Mouse (Mus musculus): ENCODE results near the gene Ak6. TPM values are rescaled to one million over a fixed set of nuclear protein-coding genes. Genes with fewer than 3 reads are reported as not detected.

The Ak6 gene
- polyA plus RNA-seq, 1 experiment: 359 TPM

GRCm38 (mm10) chr13:100670181-100670741 is 19.5 kb downstream of the Ak6 start:
- H3K36me3 ChIP-seq (ENCODE audit: control insufficient read depth, insufficient read depth, low read length): no peaks in the 10 kb centered on the region
- TF ChIP-seq POLR2A (IDR thresholded peaks at IDR 0.05; ENCODE audit: control insufficient read depth, low read depth, low read length) (no peak), CTCF (IDR thresholded peaks at IDR 0.05; ENCODE audit: control insufficient read depth, insufficient read depth, insufficient replicate concordance, low read depth, low read length) (no peak)
- no peak overlapping the region for H3K27ac ChIP-seq (ENCODE audit: control insufficient read depth, insufficient read depth, low read depth, low read length)
- peaks cover 12% of the 10 kb centered on the region for H3K4me1 ChIP-seq (ENCODE audit: control insufficient read depth, insufficient read depth, low read length)
- no peaks in the 10 kb centered on the region for H3K27me3 ChIP-seq (ENCODE audit: control insufficient read depth, insufficient read depth, low read length)
- H3K4me3 ChIP-seq (ENCODE audit: control insufficient read depth, low read depth, low read length): no peak overlapping the region

GRCm38 (mm10) chr13:100675936-100676635 is 25.3 kb downstream of the Ak6 start:
- H3K36me3 ChIP-seq (ENCODE audit: control insufficient read depth, insufficient read depth, low read length): no peaks in the 10 kb centered on the region
- no peaks in the 10 kb centered on the region for H3K27me3 ChIP-seq (ENCODE audit: control insufficient read depth, insufficient read depth, low read length)
- no peak overlapping the region for H3K4me3 ChIP-seq (ENCODE audit: control insufficient read depth, low read depth, low read length)
- TF ChIP-seq CTCF (IDR thresholded peaks at IDR 0.05; ENCODE audit: control insufficient read depth, insufficient read depth, insufficient replicate concordance, low read depth, low read length): no peak
- TF ChIP-seq POLR2A (IDR thresholded peaks at IDR 0.05; ENCODE audit: control insufficient read depth, low read depth, low read length): no peak
- H3K4me1 ChIP-seq (ENCODE audit: control insufficient read depth, insufficient read depth, low read length): peaks cover 7% of the 10 kb centered on the region; the same call in 1 of the 2 replicates
- no peak overlapping the region for H3K27ac ChIP-seq (ENCODE audit: control insufficient read depth, insufficient read depth, low read depth, low read length)

DNA sequence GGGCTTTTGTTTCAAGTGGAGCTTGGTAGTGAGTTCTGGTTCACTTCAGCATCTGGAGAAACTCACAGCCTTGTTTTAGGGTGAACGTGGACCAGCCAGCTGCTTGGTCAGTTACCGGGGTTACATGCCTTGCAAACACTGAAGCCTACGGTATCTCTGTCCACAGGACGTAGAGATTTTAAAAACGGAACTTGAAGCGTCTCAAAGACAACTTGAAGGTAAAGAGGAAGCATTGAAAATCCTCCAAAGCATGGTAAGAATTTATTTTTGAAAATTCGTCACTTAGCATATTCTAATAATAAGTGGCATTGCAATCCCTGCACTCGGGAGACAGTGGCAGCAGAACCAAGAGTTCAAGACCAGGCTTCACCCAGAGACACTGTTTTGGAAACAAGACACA is 30.8 kb downstream of the Ak6 start:
- TF ChIP-seq CTCF (IDR thresholded peaks at IDR 0.05; ENCODE audit: control insufficient read depth, insufficient read depth, insufficient replicate concordance, low read depth, low read length): no peak
- no peak for TF ChIP-seq POLR2A (IDR thresholded peaks at IDR 0.05; ENCODE audit: control insufficient read depth, low read depth, low read length)
- Histone ChIP-seq H3K4me3 (ENCODE audit: control insufficient read depth, low read depth, low read length) (no peak overlapping the region), H3K4me1 (ENCODE audit: control insufficient read depth, insufficient read depth, low read length) (peaks cover 5% of the 10 kb centered on the region; the same call in 1 of the 2 replicates), H3K27ac (ENCODE audit: control insufficient read depth, insufficient read depth, low read depth, low read length) (no peak overlapping the region), H3K27me3 (ENCODE audit: control insufficient read depth, insufficient read depth, low read length) (no peaks in the 10 kb centered on the region), H3K36me3 (ENCODE audit: control insufficient read depth, insufficient read depth, low read length) (no peaks in the 10 kb centered on the region)

- no peaks in the 10 kb centered on the region for H3K27me3 ChIP-seq (ENCODE audit: control insufficient read depth, insufficient read depth, low read length)
- H3K4me1 ChIP-seq (ENCODE audit: control insufficient read depth, insufficient read depth, low read length): peaks cover 5% of the 10 kb centered on the region; the same call in 1 of the 2 replicates
- TF ChIP-seq CTCF (IDR thresholded peaks at IDR 0.05; ENCODE audit: control insufficient read depth, insufficient read depth, insufficient replicate concordance, low read depth, low read length) (no peak), POLR2A (IDR thresholded peaks at IDR 0.05; ENCODE audit: control insufficient read depth, low read depth, low read length) (no peak)
- no peak overlapping the region for H3K4me3 ChIP-seq (ENCODE audit: control insufficient read depth, low read depth, low read length)
- H3K27ac ChIP-seq (ENCODE audit: control insufficient read depth, insufficient read depth, low read depth, low read length): no peak overlapping the region
- no peaks in the 10 kb centered on the region for H3K36me3 ChIP-seq (ENCODE audit: control insufficient read depth, insufficient read depth, low read length)
These were observed 32.1 kb downstream of the Ak6 start for GRCm38 (mm10) chr13:100682837-100683236.

DNA sequence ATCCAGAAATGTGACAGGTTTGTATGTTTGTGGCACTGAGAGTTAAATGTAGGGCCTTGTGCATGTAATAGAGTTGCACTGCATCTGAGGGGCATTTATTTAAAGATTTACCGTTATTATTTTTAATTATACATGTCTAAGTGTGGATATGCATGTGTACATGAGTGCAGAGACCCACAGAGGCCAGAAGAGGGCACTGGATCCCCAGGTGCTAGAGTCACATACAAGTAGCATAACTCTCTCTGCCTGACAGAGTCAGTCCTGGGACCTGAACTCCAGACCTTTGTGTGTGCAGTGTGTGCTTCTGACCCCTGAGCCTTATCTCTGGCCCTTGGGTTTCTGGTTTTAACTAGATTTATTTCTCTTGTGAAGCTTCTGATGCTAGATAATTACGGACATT is 33.6 kb downstream of the Ak6 start:
- no peaks in the 10 kb centered on the region for H3K4me1 ChIP-seq (ENCODE audit: control insufficient read depth, insufficient read depth, low read length)
- no peak overlapping the region for H3K27ac ChIP-seq (ENCODE audit: control insufficient read depth, insufficient read depth, low read depth, low read length)
- H3K27me3 ChIP-seq (ENCODE audit: control insufficient read depth, insufficient read depth, low read length): no peaks in the 10 kb centered on the region
- H3K36me3 ChIP-seq (ENCODE audit: control insufficient read depth, insufficient read depth, low read length): no peaks in the 10 kb centered on the region
- TF ChIP-seq CTCF (IDR thresholded peaks at IDR 0.05; ENCODE audit: control insufficient read depth, insufficient read depth, insufficient replicate concordance, low read depth, low read length): no peak; the same call in 1 of the 2 replicates
- TF ChIP-seq POLR2A (IDR thresholded peaks at IDR 0.05; ENCODE audit: control insufficient read depth, low read depth, low read length): no peak
- no peak overlapping the region for H3K4me3 ChIP-seq (ENCODE audit: control insufficient read depth, low read depth, low read length)

DNA sequence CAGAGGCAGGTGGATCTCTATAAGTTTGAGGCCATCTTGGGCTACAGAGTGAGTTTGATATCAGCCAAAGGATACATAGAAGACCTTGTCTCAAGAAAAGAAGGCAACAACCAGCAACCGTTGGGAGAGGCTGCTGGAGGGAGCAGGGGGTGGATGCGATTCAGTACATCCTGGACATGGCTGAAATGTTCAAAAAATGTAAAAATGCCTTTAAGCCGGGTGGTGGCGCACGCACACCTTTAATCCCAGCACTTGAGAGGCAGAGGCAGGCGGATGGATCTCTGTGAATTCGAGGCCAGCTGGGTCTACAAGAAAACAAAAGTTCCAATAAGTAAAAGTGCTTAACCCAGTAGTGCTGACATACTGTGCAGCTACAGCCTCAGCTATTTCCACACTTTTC is 36.7 kb downstream of the Ak6 start:
- Histone ChIP-seq H3K4me1 (ENCODE audit: control insufficient read depth, insufficient read depth, low read length) (no peaks in the 10 kb centered on the region), H3K27me3 (ENCODE audit: control insufficient read depth, insufficient read depth, low read length) (no peaks in the 10 kb centered on the region), H3K36me3 (ENCODE audit: control insufficient read depth, insufficient read depth, low read length) (no peaks in the 10 kb centered on the region), H3K27ac (ENCODE audit: control insufficient read depth, insufficient read depth, low read depth, low read length) (no peak overlapping the region), H3K4me3 (ENCODE audit: control insufficient read depth, low read depth, low read length) (no peak overlapping the region)
- TF ChIP-seq POLR2A (IDR thresholded peaks at IDR 0.05; ENCODE audit: control insufficient read depth, low read depth, low read length) (no peak), CTCF (IDR thresholded peaks at IDR 0.05; ENCODE audit: control insufficient read depth, insufficient read depth, insufficient replicate concordance, low read depth, low read length) (no peak)

DNA sequence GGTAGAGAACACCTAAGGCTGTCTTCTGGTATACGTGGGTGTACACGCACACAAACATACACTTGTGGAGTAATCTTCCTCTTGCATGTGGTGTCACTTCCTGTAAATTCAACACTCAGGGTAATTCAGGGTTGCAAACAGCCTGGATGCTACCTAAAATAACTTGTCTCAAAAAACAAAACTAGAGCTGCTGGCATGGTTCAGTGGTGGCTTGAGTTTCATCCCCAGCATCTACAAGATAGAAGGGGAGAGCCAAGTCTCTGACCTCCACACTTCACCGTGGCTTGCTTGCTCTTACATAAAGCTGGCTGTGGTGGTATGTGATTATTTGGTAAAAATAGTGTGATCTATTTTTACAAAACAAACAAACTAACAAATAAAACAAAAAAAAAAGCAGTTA is 46.8 kb downstream of the Ak6 start:
- Histone ChIP-seq H3K27ac (ENCODE audit: control insufficient read depth, insufficient read depth, low read depth, low read length) (no peak overlapping the region), H3K4me3 (ENCODE audit: control insufficient read depth, low read depth, low read length) (no peak overlapping the region), H3K36me3 (ENCODE audit: control insufficient read depth, insufficient read depth, low read length) (no peaks in the 10 kb centered on the region), H3K4me1 (ENCODE audit: control insufficient read depth, insufficient read depth, low read length) (no peaks in the 10 kb centered on the region), H3K27me3 (ENCODE audit: control insufficient read depth, insufficient read depth, low read length) (no peaks in the 10 kb centered on the region)
- TF ChIP-seq POLR2A (IDR thresholded peaks at IDR 0.05; ENCODE audit: control insufficient read depth, low read depth, low read length) (no peak), CTCF (IDR thresholded peaks at IDR 0.05; ENCODE audit: control insufficient read depth, insufficient read depth, insufficient replicate concordance, low read depth, low read length) (no peak)
